Mouse (Mus musculus): ENCODE results near the gene Vmn2r25.
"Not testable (repeated sequence)": the region's sequence is repeated elsewhere in the genome, so short reads cannot be mapped to it uniquely, and the experiment has no call there.

The Vmn2r25 gene

GRCm38 (mm10) chr6:123853363-123853762 is at the start of gene Vmn2r25:
TSS of gene Vmn2r25 (minus strand) at chr6:123853463.
- DNase-seq (ENCODE audit: low read depth, low spot score), result not testable (repeated sequence)

GRCm38 (mm10) chr6:123819951-123820350 is 33.3 kb downstream of the Vmn2r25 start:
- no peak for DNase-seq (ENCODE audit: low read depth, low spot score)

GRCm38 (mm10) chr6:123810291-123810690 is 43.0 kb downstream of the Vmn2r25 start:
- not testable (repeated sequence) for DNase-seq (ENCODE audit: low read depth, low spot score)

GRCm38 (mm10) chr6:123793746-123794145 is 59.5 kb downstream of the Vmn2r25 start:
- no peak for DNase-seq (ENCODE audit: low read depth, low spot score)

GRCm38 (mm10) chr6:123784857-123785256 is 68.4 kb downstream of the Vmn2r25 start:
- no peak for DNase-seq (ENCODE audit: low read depth, low spot score)

GRCm38 (mm10) chr6:123778579-123778978 is 74.7 kb downstream of the Vmn2r25 start, which contains the start of gene Vmn2r24:
TSS of gene Vmn2r24 (plus strand) at chr6:123778879.
- no peak for DNase-seq (ENCODE audit: low read depth, low spot score)
